Mouse (Mus musculus): ENCODE data around the gene Mettl7a1. TPM values are rescaled to one million over a fixed set of nuclear protein-coding genes. Genes with fewer than 3 reads are reported as not detected.
"Not testable (repeated sequence)": the region's sequence is repeated elsewhere in the genome, so short reads cannot be mapped to it uniquely, and the experiment has no call there.

Mettl7a1 gene
- polyA plus RNA-seq, 1 experiment from 2014 or later = 19.0 TPM

DNA sequence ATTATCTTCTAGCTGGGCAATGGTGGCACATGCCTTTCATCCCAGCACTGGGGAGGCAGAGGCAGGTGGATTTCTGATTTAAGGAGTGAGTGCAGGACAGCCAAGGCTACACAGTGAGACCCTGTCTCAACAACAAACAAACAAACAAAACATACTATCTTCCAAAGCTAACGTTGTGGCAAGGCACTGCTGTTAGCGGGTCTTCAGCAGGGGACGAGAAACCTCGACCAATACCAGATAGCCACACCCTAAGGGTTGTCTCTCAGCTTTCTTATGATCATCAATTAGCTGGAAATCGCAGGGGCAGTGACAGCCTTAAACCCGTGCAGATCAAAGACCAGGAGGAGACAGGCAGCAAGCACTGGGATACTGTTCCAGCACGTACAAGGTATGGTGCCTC is 60.3 kb downstream of the Mettl7a1 start, which contains the start of gene Higd1c:
TSS of gene Higd1c (plus strand) at position 301 of the 400 bp plus-strand sequence.
- ATAC-seq (ENCODE audit: low FRiP score, low TSS enrichment) = no peak
- Histone ChIP-seq H3K9ac (replicated peaks; ENCODE audit: low read length) (no peak within 1 kb of the TSS), H3K4me1 (ENCODE audit: insufficient read depth, low read length) (no peaks in the 10 kb centered on the region), H3K4me2 (replicated peaks; ENCODE audit: low read depth, low read length) (no peak within 1 kb of the TSS), H3K4me3 (ENCODE audit: low read length) (no peak within 1 kb of the TSS), H3K27ac (ENCODE audit: low read length) (no peak within 1 kb of the TSS), H3K9me3 (ENCODE audit: low read length) (no peaks in the 10 kb centered on the region), H3K36me3 (ENCODE audit: insufficient read depth, low read length) (no peaks in the 10 kb centered on the region), H3K27me3 (ENCODE audit: insufficient read depth, low read length) (no peaks in the 10 kb centered on the region)
- 57% methylated on average over 7 of the region's 7 CpGs for WGBS

DNA sequence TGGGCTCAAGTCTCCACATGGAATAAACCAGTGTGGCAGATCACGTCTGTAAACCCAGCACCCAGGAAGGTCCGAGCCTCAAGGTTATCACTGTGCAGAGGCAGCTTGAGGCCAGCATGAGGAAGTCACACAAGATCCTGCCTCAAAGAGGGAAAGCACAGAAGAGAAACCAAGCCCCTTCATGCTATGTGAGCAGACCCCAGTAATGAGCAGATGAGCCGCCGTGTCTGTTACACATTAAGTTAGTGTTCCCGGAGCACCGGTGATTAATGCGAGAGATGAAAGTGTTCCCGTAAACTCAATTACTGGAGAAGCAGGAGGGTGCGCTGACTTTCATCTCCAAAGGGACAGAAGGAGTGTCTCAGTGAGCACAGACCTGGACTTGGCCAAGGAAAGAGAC is 62.0 kb downstream of the Mettl7a1 start:
- peak; percentile 27; the same call in 1 of the 2 replicates for ATAC-seq (ENCODE audit: low FRiP score, low TSS enrichment)
- not testable (repeated sequence) for H3K4me3 ChIP-seq (ENCODE audit: low read length); H3K27ac ChIP-seq (ENCODE audit: low read length); H3K27me3 ChIP-seq (ENCODE audit: insufficient read depth, low read length); H3K36me3 ChIP-seq (ENCODE audit: insufficient read depth, low read length); H3K9me3 ChIP-seq (ENCODE audit: low read length); H3K9ac ChIP-seq (replicated peaks; ENCODE audit: low read length); H3K4me1 ChIP-seq (ENCODE audit: insufficient read depth, low read length); H3K4me2 ChIP-seq (replicated peaks; ENCODE audit: low read depth, low read length)
- 38% methylated on average over 8 of the region's 9 CpGs for WGBS

DNA sequence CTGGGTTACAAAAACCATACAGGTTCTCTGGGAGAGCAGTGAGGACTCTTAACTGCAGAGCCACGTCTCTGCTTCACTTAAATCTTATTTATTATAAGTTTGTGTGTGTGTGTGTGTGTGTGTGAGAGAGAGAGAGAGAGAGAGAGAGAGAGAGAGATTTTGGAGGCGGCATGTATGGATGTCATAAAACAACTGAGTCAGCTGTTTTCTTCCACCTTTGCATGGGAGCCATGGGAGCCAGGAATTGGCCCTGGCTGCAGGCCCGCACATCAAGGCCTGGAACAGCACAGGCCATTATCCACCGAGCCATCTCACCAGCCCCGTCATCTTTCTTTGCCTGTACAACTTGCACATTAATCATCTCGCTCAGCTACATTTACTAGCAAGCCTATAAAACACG is 63.2 kb downstream of the Mettl7a1 start:
- Histone ChIP-seq H3K9ac (replicated peaks; ENCODE audit: low read length) (no peak overlapping the region), H3K4me2 (replicated peaks; ENCODE audit: low read depth, low read length) (no peak overlapping the region), H3K4me1 (ENCODE audit: insufficient read depth, low read length) (no peaks in the 10 kb centered on the region), H3K4me3 (ENCODE audit: low read length) (no peak overlapping the region), H3K27me3 (ENCODE audit: insufficient read depth, low read length) (no peaks in the 10 kb centered on the region), H3K27ac (ENCODE audit: low read length) (no peak overlapping the region), H3K36me3 (ENCODE audit: insufficient read depth, low read length) (no peaks in the 10 kb centered on the region), H3K9me3 (ENCODE audit: low read length) (no peaks in the 10 kb centered on the region)
- 54% methylated on average over 7 of the region's 7 CpGs for WGBS
- ATAC-seq (ENCODE audit: low FRiP score, low TSS enrichment) = no peak

DNA sequence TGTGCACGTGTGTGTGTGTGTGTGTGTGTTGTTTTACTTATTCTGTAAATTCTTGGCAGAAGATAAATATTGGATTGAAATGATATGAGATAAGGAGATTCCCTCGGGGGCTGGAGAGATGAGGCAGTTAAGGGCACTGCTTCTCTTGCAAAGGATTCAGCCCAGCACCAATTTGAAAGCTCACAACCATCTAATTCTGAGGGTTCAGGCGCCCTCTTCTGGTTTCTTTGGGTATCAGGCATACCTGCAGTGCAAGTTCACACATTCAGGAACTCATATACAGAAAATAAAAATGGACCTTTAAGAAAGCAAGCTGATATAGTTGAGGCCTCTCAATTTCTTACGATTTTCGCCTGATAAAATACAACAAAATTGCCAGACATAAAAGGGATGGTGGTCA is 71.1 kb downstream of the Mettl7a1 start:
- no peak overlapping the region for H3K27ac ChIP-seq (ENCODE audit: low read length)
- peaks cover 7% of the 10 kb centered on the region; the same call in 1 of the 2 replicates for H3K9me3 ChIP-seq (ENCODE audit: low read length)
- ATAC-seq (ENCODE audit: low FRiP score, low TSS enrichment) = no peak
- H3K9ac ChIP-seq (replicated peaks; ENCODE audit: low read length) = no peak overlapping the region
- no peaks in the 10 kb centered on the region for H3K27me3 ChIP-seq (ENCODE audit: insufficient read depth, low read length)
- H3K36me3 ChIP-seq (ENCODE audit: insufficient read depth, low read length) = no peaks in the 10 kb centered on the region
- H3K4me3 ChIP-seq (ENCODE audit: low read length) = no peak overlapping the region
- 27% methylated on average over 5 of the region's 5 CpGs for WGBS
- H3K4me2 ChIP-seq (replicated peaks; ENCODE audit: low read depth, low read length) = no peak overlapping the region
- no peaks in the 10 kb centered on the region for H3K4me1 ChIP-seq (ENCODE audit: insufficient read depth, low read length)

DNA sequence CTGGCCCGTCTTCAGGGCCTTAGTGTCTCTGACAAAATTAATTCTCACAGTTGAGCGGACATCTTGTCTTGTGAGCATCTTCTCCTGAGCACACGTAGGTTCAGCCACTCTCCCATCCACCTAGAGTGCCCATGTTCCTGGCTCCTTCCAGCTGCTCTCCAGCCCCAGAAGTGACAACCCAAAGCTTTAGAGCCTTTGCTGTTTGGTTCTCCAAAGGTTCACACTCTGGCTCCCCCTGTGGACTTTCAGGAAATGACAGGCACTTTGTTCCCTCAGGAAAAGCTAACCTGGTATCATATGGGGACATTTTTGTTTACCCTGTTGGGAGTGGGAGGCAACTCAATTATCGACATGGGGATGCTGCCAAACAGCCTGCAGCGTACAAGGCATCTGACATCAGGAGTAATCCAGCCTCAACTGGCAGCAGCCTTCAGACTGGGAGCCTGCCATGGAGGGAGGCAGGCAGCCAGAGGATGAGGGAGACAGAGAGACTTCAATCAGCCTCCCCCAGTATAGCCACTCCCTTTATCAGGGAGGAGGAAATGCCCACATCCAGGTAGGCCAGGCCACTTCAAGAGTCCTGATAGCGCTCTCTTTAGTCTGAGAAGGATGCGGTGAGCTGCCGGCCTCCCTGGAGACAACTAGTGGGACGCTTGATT is 74.0 kb downstream of the Mettl7a1 start:
- not testable (repeated sequence) for H3K4me1 ChIP-seq (ENCODE audit: insufficient read depth, low read length); H3K4me3 ChIP-seq (ENCODE audit: low read length); H3K36me3 ChIP-seq (ENCODE audit: insufficient read depth, low read length); H3K27me3 ChIP-seq (ENCODE audit: insufficient read depth, low read length); ATAC-seq (ENCODE audit: low FRiP score, low TSS enrichment); H3K9ac ChIP-seq (replicated peaks; ENCODE audit: low read length); H3K9me3 ChIP-seq (ENCODE audit: low read length); H3K27ac ChIP-seq (ENCODE audit: low read length); H3K4me2 ChIP-seq (replicated peaks; ENCODE audit: low read depth, low read length)
- WGBS = 24% methylated on average over 3 of the region's 9 CpGs

Other genes starting within 250 kb of the Mettl7a1 start
- 44.2 and 46.6 TPM in 2 replicates for gene Atf1, start 76.3 kb upstream of the Mettl7a1 start, polyA plus RNA-seq (2015; fragmentation: Nextera tagmentation; extraction: Ambion mirVana)
- gene Tmprss12, start 23.3 kb upstream of the Mettl7a1 start, polyA plus RNA-seq (2015; fragmentation: Nextera tagmentation; extraction: Ambion mirVana) = not detected in 2 replicates
- 0.19 TPM in 1 of 2 replicates, not detected in the other for gene Mettl7a3, start 30.8 kb downstream of the Mettl7a1 start, polyA plus RNA-seq (2015; fragmentation: Nextera tagmentation; extraction: Ambion mirVana)
- 0.60 and 0.94 TPM in 2 replicates for gene Methig1, start 49.0 kb downstream of the Mettl7a1 start, polyA plus RNA-seq (2015; fragmentation: Nextera tagmentation; extraction: Ambion mirVana)
- gene Mettl7a2, start 49.1 kb downstream of the Mettl7a1 start, polyA plus RNA-seq (2015; fragmentation: Nextera tagmentation; extraction: Ambion mirVana) = 0.41 and 0.60 TPM in 2 replicates
- 0.35 and 1.3 TPM in 2 replicates for gene Higd1c, start 60.4 kb downstream of the Mettl7a1 start, polyA plus RNA-seq (2015; fragmentation: Nextera tagmentation; extraction: Ambion mirVana)
- 0.19 and 0.22 TPM in 2 replicates for gene Gm5475, start 118.0 kb downstream of the Mettl7a1 start, polyA plus RNA-seq (2015; fragmentation: Nextera tagmentation; extraction: Ambion mirVana)
- 36.8 and 37.4 TPM in 2 replicates for gene Slc11a2, start 120.9 kb downstream of the Mettl7a1 start, polyA plus RNA-seq (2015; fragmentation: Nextera tagmentation; extraction: Ambion mirVana)
- gene Letmd1, start 164.9 kb downstream of the Mettl7a1 start, polyA plus RNA-seq (2015; fragmentation: Nextera tagmentation; extraction: Ambion mirVana) = 31.8 and 33.1 TPM in 2 replicates
- 15.3 and 16.4 TPM in 2 replicates for gene Csrnp2, start 191.3 kb downstream of the Mettl7a1 start, polyA plus RNA-seq (2015; fragmentation: Nextera tagmentation; extraction: Ambion mirVana)
- 37.5 and 37.8 TPM in 2 replicates for gene Tfcp2, start 247.9 kb downstream of the Mettl7a1 start, polyA plus RNA-seq (2015; fragmentation: Nextera tagmentation; extraction: Ambion mirVana)

Measured in kidney, embryonic 16.5 days (tissue).